ENCODE assay signal across 8 mouse cellular contexts in the genomic region with DNA sequence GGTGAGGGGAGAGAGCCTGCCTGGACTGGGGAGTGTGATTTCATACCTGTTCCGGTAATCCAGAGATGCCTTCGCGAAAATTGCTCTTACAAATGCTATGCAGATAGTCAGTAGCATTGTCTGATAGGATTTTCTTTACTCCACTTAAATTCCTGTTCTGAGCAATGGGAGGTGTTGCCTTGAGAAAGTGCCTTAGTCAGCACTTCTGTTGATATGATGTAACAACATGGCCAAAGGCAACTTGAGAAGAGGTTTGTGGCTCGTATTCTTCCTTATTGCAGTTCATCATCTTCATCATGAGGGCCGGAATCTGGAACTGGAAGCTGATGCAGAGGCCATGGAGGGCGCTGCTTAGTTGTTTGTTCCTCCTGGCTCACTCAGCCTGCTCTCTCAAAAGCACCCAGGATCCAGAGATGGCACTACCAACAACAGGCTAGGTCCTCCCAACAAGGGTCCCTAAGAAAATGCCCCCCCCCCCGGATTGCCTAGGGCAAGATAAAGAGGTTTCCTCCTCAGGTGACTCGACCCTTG. TPM values are rescaled to one million over a fixed set of nuclear protein-coding genes. Genes with fewer than 3 reads are reported as not detected.
DNase-seq lines count a peak whose midpoint lies in the region; ATAC-seq and TF ChIP-seq lines count a peak whose summit lies in the region.

No protein-coding gene starts in this region.

- peak overlapping the region; percentile 74 for H3K4me2 ChIP-seq in lung, embryonic 14.5 days
- H3K4me2 ChIP-seq in limb, embryonic 13.5 days (replicated peaks) = peak overlapping the region; percentile 69

- DNase-seq in lung, embryonic 14.5 days = peak; percentile 52
- DNase-seq in lung, adult 18-20 months = no peak
- DNase-seq in right cerebral cortex, postnatal 4 days = no peak
- no peak for DNase-seq in frontal cortex, postnatal 14 days (ENCODE audit: low spot score in 2 of 2)
- no peak for DNase-seq in left cerebral cortex, postnatal 25 days (ENCODE audit: low spot score in 2 of 2)

- H3K27ac ChIP-seq in lung, embryonic 14.5 days (ENCODE audit: low read depth) = no peak overlapping the region
- peak overlapping the region; percentile 34; the same call in 1 of the 2 replicates for H3K27ac ChIP-seq in embryonic fibroblast, embryonic 13.5 days (ENCODE audit: insufficient read depth, low read length)
- H3K27ac ChIP-seq in limb, embryonic 13.5 days = no peak overlapping the region; the same call in 1 of the 2 replicates
- H3K27ac ChIP-seq in small intestine, adult 2 months (ENCODE audit: insufficient read depth, low read depth, low read length) = peak overlapping the region; percentile 84

- intact Hi-C loops in left cerebral cortex, postnatal 25 days (cut with DNase I) = loop anchor here (5.0 kb wide), 1 partner anchor 172 kb away; a partner anchor contains a TSS

- peak overlapping the region; percentile 93 for H3K4me3 ChIP-seq in lung, embryonic 14.5 days (ENCODE audit: low read depth, low read length)
- H3K4me3 ChIP-seq in embryonic fibroblast, embryonic 13.5 days (ENCODE audit: insufficient read depth, low read length) = peak overlapping the region; percentile 65
- peak overlapping the region; percentile 88 for H3K4me3 ChIP-seq in limb, embryonic 13.5 days
- peak overlapping the region; percentile 32; the same call in 1 of the 2 replicates for H3K4me3 ChIP-seq in small intestine, adult 2 months (ENCODE audit: low read depth, low read length)

- peaks cover 12% of the 10 kb centered on the region; the same call in 1 of the 2 replicates for H3K4me1 ChIP-seq in lung, embryonic 14.5 days (ENCODE audit: insufficient read depth)
- H3K4me1 ChIP-seq in embryonic fibroblast, embryonic 13.5 days (ENCODE audit: control insufficient read depth, insufficient read depth, low read length) = 0 out of 2 replicates have a peak, but pooled peaks cover 2% of the 10 kb centered on the region
- H3K4me1 ChIP-seq in limb, embryonic 13.5 days = peaks cover 29% of the 10 kb centered on the region
- peaks cover 7% of the 10 kb centered on the region; the same call in 1 of the 2 replicates for H3K4me1 ChIP-seq in small intestine, adult 2 months (ENCODE audit: control insufficient read depth, insufficient read depth, insufficient read length, low read length)

- no peaks in the 10 kb centered on the region for H3K27me3 ChIP-seq in lung, embryonic 14.5 days (ENCODE audit: insufficient read depth, low read length)
- no peaks in the 10 kb centered on the region for H3K27me3 ChIP-seq in limb, embryonic 13.5 days
- H3K27me3 ChIP-seq in small intestine, adult 2 months (ENCODE audit: control insufficient read depth, insufficient read depth, low read length) = no peaks in the 10 kb centered on the region

- H3K36me3 ChIP-seq in lung, embryonic 14.5 days (ENCODE audit: insufficient read depth) = 0 out of 2 replicates have a peak, but pooled peaks cover 2% of the 10 kb centered on the region
- H3K36me3 ChIP-seq in limb, embryonic 13.5 days = peaks cover 32% of the 10 kb centered on the region
- peaks cover 7% of the 10 kb centered on the region for H3K36me3 ChIP-seq in small intestine, adult 2 months (ENCODE audit: control insufficient read depth, insufficient read depth, low read length)

- peak overlapping the region; percentile 46 for H3K9ac ChIP-seq in lung, embryonic 14.5 days
- H3K9ac ChIP-seq in limb, embryonic 13.5 days = no peak overlapping the region

- H3K9me3 ChIP-seq in lung, embryonic 14.5 days (ENCODE audit: low read depth, low read length) = no peaks in the 10 kb centered on the region
- no peaks in the 10 kb centered on the region for H3K9me3 ChIP-seq in limb, embryonic 13.5 days

- no peak for TF ChIP-seq CTCF in lung, embryonic 14.5 days (IDR thresholded peaks at IDR 0.05; ENCODE audit: low read depth)
- no peak for TF ChIP-seq CTCF in embryonic fibroblast, embryonic 13.5 days (IDR thresholded peaks at IDR 0.05; ENCODE audit: borderline replicate concordance, insufficient read depth, low read length)
- no peak for TF ChIP-seq CTCF in small intestine, adult 2 months (IDR thresholded peaks at IDR 0.05; ENCODE audit: extremely low read depth, insufficient read length, insufficient replicate concordance, low read depth, low read length)

- 56% methylated on average over 8 of the region's 8 CpGs for WGBS in lung, embryonic 14.5 days
- whole genome bisulfite sequencing in limb, embryonic 13.5 days = 71% methylated on average over 8 of the region's 8 CpGs
- WGBS in small intestine, adult 2 months = 53% methylated on average over 8 of the region's 8 CpGs

- ATAC-seq in lung, embryonic 14.5 days (ENCODE audit: insufficient read depth) = no peak
- no peak for ATAC-seq in limb, embryonic 13.5 days (ENCODE audit: low FRiP score, low read depth)

- TF ChIP-seq POLR2A in embryonic fibroblast, embryonic 13.5 days (IDR thresholded peaks at IDR 0.05; ENCODE audit: low read depth, low read length) = no peak
- no peak for TF ChIP-seq POLR2A in small intestine, adult 2 months (IDR thresholded peaks at IDR 0.05; ENCODE audit: low read depth, low read length)

RNA-seq across cellular contexts. Expression of a gene that starts 2.3 kb away (rescaled TPM):
- polyA plus RNA-seq in lung, embryonic 14.5 days (2014; fragmentation: Nextera tagmentation; extraction: Ambion mirVana) = 50.6 and 51.5 TPM in 2 replicates
- 70.0 and 102 TPM in 2 replicates for polyA plus RNA-seq in embryonic fibroblast, embryonic 13.5 days (2011; ENCODE audit: insufficient read length, low read depth, missing spikeins)
- 50.3 and 50.8 TPM in 2 replicates for polyA plus RNA-seq in limb, embryonic 13.5 days (2015; fragmentation: Nextera tagmentation; extraction: Ambion mirVana)
- 26.2 and 57.7 TPM in 2 replicates for polyA plus RNA-seq in small intestine, adult 2 months (2012; rRNA removed)
- total RNA-seq in left cerebral cortex, postnatal 25 days (2021) = 10 to 100 TPM; 41.7 to 57.5 TPM

RNA-seq across cellular contexts. Expression of a gene that starts 12.1 kb away (rescaled TPM):
- polyA plus RNA-seq in lung, embryonic 14.5 days (2014; fragmentation: Nextera tagmentation; extraction: Ambion mirVana) = 46.7 and 49.4 TPM in 2 replicates
- polyA plus RNA-seq in embryonic fibroblast, embryonic 13.5 days (2011; ENCODE audit: insufficient read length, low read depth, missing spikeins) = 57.7 and 59.6 TPM in 2 replicates
- polyA plus RNA-seq in limb, embryonic 13.5 days (2015; fragmentation: Nextera tagmentation; extraction: Ambion mirVana) = 57.5 and 61.6 TPM in 2 replicates
- polyA plus RNA-seq in small intestine, adult 2 months (2012; rRNA removed) = 4.6 and 7.8 TPM in 2 replicates
- total RNA-seq in left cerebral cortex, postnatal 25 days (2021) = 10 to 100 TPM; 64.1 to 65.5 TPM

Comparison
In these comparisons a context has a peak if more than half of its experiments do, and no peak if none do; other contexts are left out.
1. H3K27ac ChIP-seq: peak in embryonic fibroblast, embryonic 13.5 days (single experiment) and small intestine, adult 2 months (single experiment); none in lung, embryonic 14.5 days (single experiment) and limb, embryonic 13.5 days (single experiment).
2. H3K4me3 ChIP-seq: peak in every context shown above with its lines; median percentile 93 in lung, embryonic 14.5 days; 88 in limb, embryonic 13.5 days; 65 in embryonic fibroblast, embryonic 13.5 days; 32 in small intestine, adult 2 months.